Mouse (Mus musculus): ENCODE measurements at regions not wholly inside any gene's neighbourhood (a gene's known extent, or its start where the extent isn't known, plus 50 kb on each side); places are given as distances from the start of the nearest gene placed in this dataset.

GRCm38 (mm10) chr7:133185931-133186601 lies 61.9 kb upstream of the Ctbp2 start:
- DNase-seq (ENCODE audit: low spot score in 2 of 2) = peak; percentile 34 to 48
- intact Hi-C loops (cut with DNase I) = no loop called here

DNA sequence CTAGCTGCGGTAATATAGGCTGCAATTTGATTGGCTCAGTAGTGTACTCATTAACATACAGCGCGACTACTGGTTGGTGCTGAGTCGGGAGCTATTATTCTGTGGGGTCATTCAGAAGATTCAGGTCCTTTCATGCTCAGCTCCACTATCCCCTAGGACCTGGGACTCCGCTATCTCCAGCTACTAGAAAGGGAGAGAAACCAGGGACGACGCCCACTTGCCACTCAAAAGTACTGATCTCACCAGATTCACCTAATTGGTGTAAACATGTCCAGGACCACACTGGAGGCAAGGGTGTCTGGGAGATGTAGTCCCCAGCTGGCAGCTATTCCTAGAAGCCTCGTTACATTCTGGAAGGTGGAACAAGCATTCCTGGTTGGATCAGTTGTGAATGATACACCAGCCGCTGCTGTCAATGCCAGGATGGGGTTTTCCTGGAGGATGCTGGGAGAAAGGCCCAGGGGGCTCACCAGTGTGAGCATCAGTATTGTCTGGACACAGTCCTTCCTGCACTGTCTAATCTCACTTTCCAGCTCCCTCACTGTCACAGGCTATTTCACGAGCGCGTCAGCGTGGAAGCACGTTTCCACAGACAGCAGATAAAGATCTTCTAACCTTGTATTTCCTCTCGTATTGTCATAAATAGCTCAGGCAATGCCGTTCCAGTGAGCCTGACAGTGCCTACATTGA lies 60.9 kb upstream of the Ctbp2 start:
- peak in 1 of 2 experiments; percentile 9 for DNase-seq (ENCODE audit: low spot score in 2 of 2)
- intact Hi-C loops (cut with DNase I) = no loop called here

DNA sequence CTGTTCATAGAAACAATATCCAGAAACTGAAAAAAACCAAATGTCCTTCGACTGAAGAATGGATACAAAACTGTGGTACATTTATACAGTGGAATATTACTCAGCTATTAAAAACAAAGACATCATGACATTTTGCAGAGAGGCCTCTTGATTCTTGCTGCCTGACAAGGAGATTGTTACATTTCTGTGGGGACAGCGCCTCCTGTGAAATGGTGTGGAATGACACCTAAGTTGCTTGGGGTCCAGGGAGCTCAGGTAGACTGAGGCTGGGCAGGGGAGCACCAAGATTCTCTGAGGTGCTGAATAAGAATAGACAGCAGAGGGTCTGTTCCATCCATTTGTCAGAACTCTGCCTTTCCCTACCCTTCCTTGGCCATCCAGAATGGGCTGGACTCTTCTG lies 57.2 kb upstream of the Ctbp2 start:
- no peak for DNase-seq (ENCODE audit: low spot score in 2 of 2)
- intact Hi-C loops (cut with DNase I) = no loop called here

DNA sequence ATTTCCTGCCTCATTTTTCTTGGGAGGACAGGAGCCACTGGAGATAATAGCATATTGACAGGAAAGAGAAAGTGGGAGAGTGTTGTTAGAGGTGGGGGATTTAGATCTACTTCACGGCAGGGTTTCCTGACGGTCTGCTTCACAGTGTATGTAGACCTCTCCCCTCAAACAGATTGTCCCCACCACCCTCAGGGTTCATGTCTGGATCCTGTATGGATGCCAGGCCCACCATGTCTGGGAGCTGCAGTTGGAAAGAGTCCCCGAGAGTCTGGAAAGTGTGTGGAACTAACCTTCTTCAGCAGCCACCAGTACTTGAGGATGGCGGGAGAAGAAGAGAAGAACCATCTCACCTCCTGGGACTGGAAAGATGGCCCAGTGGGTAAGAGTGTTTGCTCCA lies 53.0 kb upstream of the Ctbp2 start:
- no peak for DNase-seq (ENCODE audit: low spot score in 2 of 2)
- intact Hi-C loops (cut with DNase I) = no loop called here

DNA sequence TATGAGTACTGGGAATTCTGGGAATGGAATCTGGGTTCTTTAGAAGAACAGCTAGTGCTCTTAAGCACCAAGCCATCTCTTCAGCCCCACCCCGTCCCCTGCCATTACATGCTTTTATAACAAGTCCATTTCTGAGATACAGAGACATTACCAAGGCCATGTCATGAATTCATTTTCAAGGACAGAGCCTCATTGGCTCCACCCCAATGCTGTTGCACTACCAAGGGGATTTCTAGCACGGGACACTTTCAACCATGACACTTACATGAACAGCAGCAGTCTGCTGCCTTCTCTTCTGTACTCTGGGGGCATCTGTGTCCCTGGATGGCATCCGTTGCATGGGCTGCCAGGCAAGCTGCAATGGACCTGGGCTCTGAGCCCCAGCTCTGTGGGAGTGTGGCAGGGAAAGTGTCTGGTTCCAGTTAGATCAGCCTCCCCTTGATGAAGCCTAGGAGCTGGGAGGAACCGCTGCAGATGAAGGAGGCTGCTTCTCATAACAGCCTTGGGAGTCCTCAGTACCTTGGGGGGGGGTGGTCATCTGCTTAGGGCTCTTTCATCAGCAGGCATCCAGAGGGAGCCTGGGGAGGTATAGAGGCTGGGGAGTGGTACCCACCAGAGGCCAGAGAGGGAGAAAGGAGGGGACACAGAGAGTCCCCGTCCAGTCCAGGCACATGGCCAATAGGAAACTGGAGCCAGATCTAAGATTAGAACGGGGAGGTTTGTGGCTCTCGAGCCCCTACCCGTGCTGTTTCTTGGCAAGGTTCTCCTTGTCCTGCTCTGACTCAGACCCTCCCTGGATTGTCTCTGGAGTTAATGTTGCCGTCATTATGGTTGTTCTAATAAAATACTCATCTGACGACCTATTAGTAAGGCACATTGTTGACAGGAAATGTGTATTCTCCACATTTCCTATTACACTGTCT lies 52.4 kb upstream of the Ctbp2 start:
- intact Hi-C loops (cut with DNase I) = no loop called here
- DNase-seq (ENCODE audit: low spot score in 2 of 2) = no peak

Data from left cerebral cortex, postnatal 14 days (tissue).